Mouse (Mus musculus): Measurements from ENCODE around the gene Ank3. TPM values are rescaled to one million over a fixed set of nuclear protein-coding genes. Genes with fewer than 3 reads are reported as not detected.

Gene Ank3
- polyA plus RNA-seq, 2 experiments: 3.1 to 5.3 TPM

DNA sequence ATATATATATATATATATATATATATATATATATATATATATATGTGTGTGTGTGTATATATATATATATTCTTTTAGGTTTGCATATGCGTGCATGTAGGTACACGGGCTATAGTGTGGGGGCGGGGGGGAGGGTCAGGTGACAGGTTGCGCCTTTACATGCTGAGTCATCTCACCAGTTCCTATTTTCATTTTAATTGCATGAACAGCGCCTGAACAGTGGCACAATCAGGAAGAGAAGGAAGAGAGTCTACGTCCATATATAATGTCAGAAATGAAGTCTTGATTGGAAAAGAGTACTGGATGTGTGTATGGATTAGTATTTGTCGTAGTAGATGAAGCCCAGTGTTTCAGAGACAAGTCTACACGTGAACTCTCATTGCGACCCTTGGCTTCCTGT, 459.4 kb downstream of the Ank3 start:
- 73% methylated on average over 9 of the region's 9 CpGs for WGBS (ENCODE audit: insufficient replicate concordance)
- TF ChIP-seq CTCF (IDR thresholded peaks at IDR 0.05; ENCODE audit: low read depth): no peak
- no peak for TF ChIP-seq EP300 (IDR thresholded peaks at IDR 0.05; ENCODE audit: low read depth)
- no peak for ATAC-seq (ENCODE audit: insufficient read depth)

GRCm38 (mm10) chr10:69858897-69859605, 460.5 kb downstream of the Ank3 start:
- WGBS (ENCODE audit: insufficient replicate concordance): 36% methylated on average over 4 of the region's 4 CpGs
- Histone ChIP-seq H3K27ac (no peak overlapping the region), H3K9me3 (ENCODE audit: control insufficient read depth, low read length) (no peaks in the 10 kb centered on the region), H3K9ac (replicated peaks) (no peak overlapping the region), H3K4me1 (replicated peaks; ENCODE audit: control insufficient read depth in 2 of 2, insufficient read depth in 2 of 2, low read length in 1 of 2) (peaks cover 0 to 3% of the 10 kb centered on the region in 2 experiments; a peak in 1 of 4 replicates), H3K27me3 (ENCODE audit: control insufficient read depth, insufficient read depth, low read length) (no peaks in the 10 kb centered on the region), H3K4me3 (ENCODE audit: insufficient read depth in 1 of 2, low read depth in 2 of 2, low read length in 2 of 2) (no peak overlapping the region), H3K36me3 (replicated peaks; ENCODE audit: control insufficient read depth, insufficient read depth, low read depth) (no peaks in the 10 kb centered on the region), H3K4me2 (ENCODE audit: low read depth) (no peak overlapping the region)
- DNase-seq (ENCODE audit: low read depth in 3 of 3, low spot score in 3 of 3): no peak
- TF ChIP-seq EP300 (IDR thresholded peaks at IDR 0.05; ENCODE audit: low read depth): no peak
- TF ChIP-seq CTCF (IDR thresholded peaks at IDR 0.05; ENCODE audit: low read depth): no peak
- no peak for ATAC-seq (ENCODE audit: insufficient read depth)

More for the DNA sequence above, 459.4 kb downstream of the Ank3 start:
- Histone ChIP-seq H3K9ac (replicated peaks) (no peak overlapping the region), H3K4me3 (ENCODE audit: insufficient read depth in 1 of 2, low read depth in 2 of 2, low read length in 2 of 2) (no peak overlapping the region), H3K4me1 (replicated peaks; ENCODE audit: control insufficient read depth in 2 of 2, insufficient read depth in 2 of 2, low read length in 1 of 2) (peaks cover 0 to 3% of the 10 kb centered on the region in 2 experiments; a peak in 1 of 4 replicates), H3K27ac (no peak overlapping the region), H3K36me3 (replicated peaks; ENCODE audit: control insufficient read depth, insufficient read depth, low read depth) (no peaks in the 10 kb centered on the region), H3K4me2 (ENCODE audit: low read depth) (no peak overlapping the region), H3K27me3 (ENCODE audit: control insufficient read depth, insufficient read depth, low read length) (no peaks in the 10 kb centered on the region), H3K9me3 (ENCODE audit: control insufficient read depth, low read length) (no peaks in the 10 kb centered on the region)
- DNase-seq (ENCODE audit: low read depth in 3 of 3, low spot score in 3 of 3): no peak

DNA sequence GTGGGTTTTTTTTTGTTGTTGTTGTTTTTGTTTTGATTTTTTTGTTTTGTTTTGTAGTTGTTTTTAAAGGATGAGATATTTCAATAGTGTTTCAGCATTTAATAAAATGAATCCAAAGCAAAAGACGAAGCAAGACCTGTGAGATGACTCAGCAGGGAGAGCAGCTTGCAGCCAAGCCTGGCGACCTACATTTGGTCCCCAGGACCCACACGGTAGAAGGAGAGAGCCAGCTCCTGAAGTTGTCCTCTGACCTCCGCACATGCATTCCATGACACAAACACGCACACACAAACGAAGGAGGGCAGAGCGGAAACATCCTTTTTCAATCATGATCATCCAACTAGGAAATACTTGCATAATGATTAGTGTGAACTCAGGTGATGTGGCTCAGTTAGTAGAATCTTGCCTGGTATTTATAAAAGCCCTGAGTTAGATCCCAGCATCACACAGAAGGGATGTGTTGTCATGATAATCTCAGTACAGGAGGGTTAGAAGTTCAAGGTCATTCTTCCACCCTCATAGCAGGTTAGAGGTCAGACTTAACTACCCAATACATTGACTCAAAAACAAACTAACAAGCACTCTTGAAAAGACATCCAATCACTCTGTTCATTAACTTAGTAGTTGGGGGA, 461.4 kb downstream of the Ank3 start:
- Histone ChIP-seq H3K27ac (no peak overlapping the region), H3K9ac (replicated peaks) (no peak overlapping the region), H3K4me2 (ENCODE audit: low read depth) (no peak overlapping the region), H3K4me1 (replicated peaks; ENCODE audit: control insufficient read depth in 2 of 2, insufficient read depth in 2 of 2, low read length in 1 of 2) (peaks cover 0 to 3% of the 10 kb centered on the region in 2 experiments; a peak in 1 of 4 replicates), H3K36me3 (replicated peaks; ENCODE audit: control insufficient read depth, insufficient read depth, low read depth) (no peaks in the 10 kb centered on the region), H3K4me3 (ENCODE audit: insufficient read depth in 1 of 2, low read depth in 2 of 2, low read length in 2 of 2) (no peak overlapping the region), H3K9me3 (ENCODE audit: control insufficient read depth, low read length) (no peaks in the 10 kb centered on the region), H3K27me3 (ENCODE audit: control insufficient read depth, insufficient read depth, low read length) (no peaks in the 10 kb centered on the region)
- TF ChIP-seq EP300 (IDR thresholded peaks at IDR 0.05; ENCODE audit: low read depth) (no peak), CTCF (IDR thresholded peaks at IDR 0.05; ENCODE audit: low read depth) (no peak)
- ATAC-seq (ENCODE audit: insufficient read depth): no peak
- no peak for DNase-seq (ENCODE audit: low read depth in 3 of 3, low spot score in 3 of 3)
- WGBS (ENCODE audit: insufficient replicate concordance): 63% methylated on average over 7 of the region's 7 CpGs

DNA sequence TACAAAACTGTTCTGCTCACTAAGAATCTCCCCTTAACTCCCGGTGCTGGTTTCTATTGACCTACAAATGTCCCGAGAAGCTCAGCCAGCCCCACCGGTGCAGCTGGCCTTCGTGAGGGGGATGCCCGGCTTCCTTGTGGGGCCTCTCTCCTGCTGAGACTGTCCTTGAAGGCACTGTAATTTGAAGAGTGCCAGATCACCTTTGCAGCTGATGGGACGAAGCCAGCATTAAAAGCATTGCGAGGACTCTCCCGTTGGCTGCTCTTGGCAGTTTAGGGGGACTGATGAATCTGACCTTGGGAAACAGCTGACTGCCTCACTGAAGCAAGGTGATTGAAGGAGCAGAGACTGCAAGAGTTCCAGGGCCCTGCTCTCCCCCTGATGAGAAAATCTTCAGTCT, 464.3 kb downstream of the Ank3 start:
- H3K4me1 ChIP-seq (replicated peaks; ENCODE audit: control insufficient read depth in 2 of 2, insufficient read depth in 2 of 2, low read length in 1 of 2): peaks cover 0 to 3% of the 10 kb centered on the region in 2 experiments; a peak in 1 of 4 replicates

GRCm38 (mm10) chr10:69870348-69870747, 471.8 kb downstream of the Ank3 start:
- Histone ChIP-seq H3K27ac (no peak overlapping the region), H3K4me2 (ENCODE audit: low read depth) (no peak overlapping the region), H3K4me1 (replicated peaks; ENCODE audit: control insufficient read depth in 2 of 2, insufficient read depth in 2 of 2, low read length in 1 of 2) (no peaks in the 10 kb centered on the region), H3K9me3 (ENCODE audit: control insufficient read depth, low read length) (no peaks in the 10 kb centered on the region), H3K9ac (replicated peaks) (no peak overlapping the region), H3K4me3 (ENCODE audit: insufficient read depth in 1 of 2, low read depth in 2 of 2, low read length in 2 of 2) (no peak overlapping the region), H3K36me3 (replicated peaks; ENCODE audit: control insufficient read depth, insufficient read depth, low read depth) (no peaks in the 10 kb centered on the region), H3K27me3 (ENCODE audit: control insufficient read depth, insufficient read depth, low read length) (no peaks in the 10 kb centered on the region)
- TF ChIP-seq CTCF (IDR thresholded peaks at IDR 0.05; ENCODE audit: low read depth): peak; percentile 82
- no peak for TF ChIP-seq EP300 (IDR thresholded peaks at IDR 0.05; ENCODE audit: low read depth)
- DNase-seq (ENCODE audit: low read depth in 3 of 3, low spot score in 3 of 3): peak; percentile 46 to 53 (median 47)
- no peak for ATAC-seq (ENCODE audit: insufficient read depth)
- 14% methylated on average over 5 of the region's 5 CpGs for WGBS (ENCODE audit: insufficient replicate concordance)

More for the DNA sequence above, 464.3 kb downstream of the Ank3 start:
- no peaks in the 10 kb centered on the region for H3K27me3 ChIP-seq (ENCODE audit: control insufficient read depth, insufficient read depth, low read length)
- no peak overlapping the region for H3K4me3 ChIP-seq (ENCODE audit: insufficient read depth in 1 of 2, low read depth in 2 of 2, low read length in 2 of 2)
- no peak for ATAC-seq (ENCODE audit: insufficient read depth)
- no peak overlapping the region for H3K27ac ChIP-seq
- DNase-seq (ENCODE audit: low read depth in 3 of 3, low spot score in 3 of 3): no peak
- TF ChIP-seq EP300 (IDR thresholded peaks at IDR 0.05; ENCODE audit: low read depth): no peak
- no peaks in the 10 kb centered on the region for H3K36me3 ChIP-seq (replicated peaks; ENCODE audit: control insufficient read depth, insufficient read depth, low read depth)
- no peak overlapping the region for H3K9ac ChIP-seq (replicated peaks)
- no peak overlapping the region for H3K4me2 ChIP-seq (ENCODE audit: low read depth)
- no peaks in the 10 kb centered on the region for H3K9me3 ChIP-seq (ENCODE audit: control insufficient read depth, low read length)
- WGBS (ENCODE audit: insufficient replicate concordance): 62% methylated on average over 8 of the region's 8 CpGs
